Mouse (Mus musculus) intestine, postnatal 0 days (tissue): ENCODE results near the gene Aamdc. TPM values are rescaled to one million over a fixed set of nuclear protein-coding genes. Genes with fewer than 3 reads are reported as not detected.
A peak's percentile ranks its signal among the peaks of the same experiment; 100 is the strongest.

Experiments used
- ATAC-seq: fragments of 200-750 bp; cut with Nextera tagmentation; 2 replicates; pipeline ENCODE4 v1.8.0; 2017; ENCODE audit warnings: mild to moderate bottlenecking, moderate TSS enrichment, moderate library complexity
- H3K27ac ChIP-seq: fragments of 300-500 bp; sonication (generic); 2 replicates; pipeline ENCODE4 v1.5.1; 2014; ENCODE audit warnings: mild to moderate bottlenecking, low read depth, low read length, moderate library complexity
- H3K27me3 ChIP-seq: fragments of 300-500 bp; sonication (generic); replicated peaks from 2 replicates; pipeline ENCODE4 v1.6.1; 2014; ENCODE audit warnings: low read length, mixed read lengths; ENCODE audit not compliant: control insufficient read depth, insufficient read depth
- H3K36me3 ChIP-seq: fragments of 300-500 bp; sonication (generic); 2 replicates; pipeline ENCODE4 v1.6.1; 2014; ENCODE audit warnings: mild to moderate bottlenecking, moderate library complexity; ENCODE audit not compliant: control insufficient read depth, insufficient read depth
- H3K4me1 ChIP-seq: fragments of 300-500 bp; sonication (generic); replicated peaks from 2 replicates; pipeline ENCODE4 v1.6.1; 2014; ENCODE audit warnings: antibody characterized with exemption, low read length, mixed read lengths; ENCODE audit not compliant: control insufficient read depth, insufficient read depth
- H3K4me2 ChIP-seq: fragments of 300-500 bp; sonication (generic); replicated peaks from 2 replicates; pipeline ENCODE4 v1.6.1; 2014; ENCODE audit warnings: low read depth, mild to moderate bottlenecking, moderate library complexity
- H3K4me3 ChIP-seq: fragments of 300-500 bp; sonication (generic); 2 replicates; pipeline ENCODE4 v1.5.1; 2014; ENCODE audit warnings: low read depth, low read length
- H3K9ac ChIP-seq: fragments of 300-500 bp; sonication (generic); 2 replicates; pipeline ENCODE4 v1.6.1; 2014; ENCODE audit warnings: mild to moderate bottlenecking, low read depth, low read length
- H3K9me3 ChIP-seq: fragments of 300-500 bp; sonication (generic); 2 replicates; pipeline ENCODE4 v1.6.1; 2016; ENCODE audit warnings: mixed run types; ENCODE audit not compliant: control insufficient read depth
- CTCF ChIP-seq: sonication (generic); IDR thresholded peaks from 2 replicates; pipeline ENCODE4 v1.5.1; 2016; ENCODE audit warnings: low read depth, mild to moderate bottlenecking, control low read depth, antibody characterized with exemption, moderate library complexity
- whole genome bisulfite sequencing: fragments of 180-500 bp; shearing (Covaris S2); extraction: QIAGEN DNeasy Blood & Tissue Kit; methylation state at CpG from one replicate; pipeline ENCODE4 v1.1.7; 2014; 5-methylcytosine and 5-hydroxymethylcytosine counted together
- polyA plus RNA-seq: library from polyadenylated mRNA; unstranded; fragments of >200 nt; fragmentation: Nextera tagmentation; extraction: Ambion mirVana; gene quantifications from 2 replicates; pipeline ENCODE4 v1.2.1, GENCODE M21; 2015

Aamdc gene
- polyA plus RNA-seq, 1 experiment from 2014 or later = 86.8 TPM

DNA sequence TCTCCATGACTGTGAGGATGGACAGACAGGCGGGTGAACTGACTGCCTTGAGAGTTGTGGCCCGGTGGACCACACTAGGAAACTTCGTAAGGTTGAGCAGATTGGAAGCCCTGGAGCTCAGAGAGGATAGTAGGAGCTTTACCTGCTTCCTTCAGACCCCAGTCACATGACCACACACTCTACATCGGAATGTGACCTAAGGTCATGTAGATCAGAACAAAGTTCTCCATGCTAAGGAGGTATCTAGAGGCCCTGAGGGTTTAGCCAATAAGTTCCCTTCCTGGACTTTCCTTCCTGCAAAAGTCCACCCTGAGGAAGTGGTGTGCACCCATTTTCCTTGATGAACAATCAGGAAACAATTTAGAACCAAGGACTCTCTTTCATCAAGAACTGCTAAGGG lies 13.1 kb upstream of the Aamdc start:
- no peak for TF ChIP-seq CTCF
- Histone ChIP-seq H3K4me3 (no peak overlapping the region), H3K36me3 (no peaks in the 10 kb centered on the region), H3K27ac (no peak overlapping the region), H3K9ac (no peak overlapping the region), H3K4me1 (peaks cover 3% of the 10 kb centered on the region; the same call in 1 of the 2 replicates), H3K27me3 (no peaks in the 10 kb centered on the region), H3K9me3 (no peaks in the 10 kb centered on the region), H3K4me2 (no peak overlapping the region)
- 82% methylated on average over 4 of the region's 4 CpGs for WGBS
- no peak; the same call in 1 of the 2 replicates for ATAC-seq

DNA sequence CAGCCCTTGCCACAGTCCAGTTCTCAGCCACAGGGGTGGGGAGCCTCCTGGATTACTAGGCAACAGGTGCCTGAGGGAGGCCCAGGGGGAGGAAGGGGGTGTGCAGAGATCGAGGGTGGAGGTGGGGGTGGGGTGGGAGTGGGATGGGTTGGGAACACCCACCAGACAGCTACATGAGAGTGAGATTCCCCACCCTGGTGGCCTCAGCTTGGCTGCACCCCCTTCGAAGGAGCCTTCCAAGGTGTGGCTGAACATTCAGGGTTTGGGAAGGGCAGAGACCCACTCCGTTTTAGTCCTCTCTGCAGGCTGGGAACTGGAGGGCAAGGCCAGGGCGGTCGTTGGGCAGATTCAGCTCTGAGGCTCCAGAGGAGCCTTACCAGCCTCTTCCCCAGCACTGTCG lies 12.0 kb upstream of the Aamdc start:
- TF ChIP-seq CTCF = no peak
- WGBS = 51% methylated on average over 6 of the region's 6 CpGs
- H3K9me3 ChIP-seq = no peaks in the 10 kb centered on the region
- 0 out of 2 replicates have a peak overlapping the region, but pooled peaks have one; percentile 7 for H3K27ac ChIP-seq
- H3K4me2 ChIP-seq = no peak overlapping the region
- H3K4me1 ChIP-seq = peaks cover 3% of the 10 kb centered on the region; the same call in 1 of the 2 replicates
- H3K9ac ChIP-seq = no peak overlapping the region
- H3K27me3 ChIP-seq = no peaks in the 10 kb centered on the region
- ATAC-seq = no peak
- no peak overlapping the region for H3K4me3 ChIP-seq
- no peaks in the 10 kb centered on the region for H3K36me3 ChIP-seq

DNA sequence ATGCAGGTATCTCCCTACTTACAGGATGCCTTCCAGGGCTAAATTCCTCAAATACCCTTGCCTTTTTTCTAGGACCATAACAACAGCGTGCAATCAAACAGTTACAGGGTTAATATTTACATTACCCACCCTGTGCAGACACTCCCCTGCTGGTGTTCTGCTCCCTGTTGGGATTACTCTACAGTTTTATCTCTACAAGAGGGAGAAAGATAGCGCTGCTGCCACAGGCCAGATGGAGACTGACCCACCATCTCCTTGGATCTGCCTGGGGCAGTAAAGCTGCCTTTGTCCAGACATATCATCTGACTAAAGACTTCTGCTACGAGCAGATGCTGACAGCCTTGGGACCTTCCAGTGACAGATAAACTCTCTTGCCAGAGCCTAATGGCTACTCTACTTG lies 11.2 kb upstream of the Aamdc start:
- Histone ChIP-seq H3K27ac (no peak overlapping the region), H3K27me3 (no peaks in the 10 kb centered on the region), H3K4me2 (0 out of 2 replicates have a peak overlapping the region, but pooled peaks have one; percentile 3), H3K36me3 (no peaks in the 10 kb centered on the region), H3K9ac (no peak overlapping the region), H3K4me3 (no peak overlapping the region), H3K9me3 (no peaks in the 10 kb centered on the region), H3K4me1 (peaks cover 3% of the 10 kb centered on the region; the same call in 1 of the 2 replicates)
- no peak for TF ChIP-seq CTCF
- 13% methylated on average over 3 of the region's 3 CpGs for WGBS
- no peak for ATAC-seq

DNA sequence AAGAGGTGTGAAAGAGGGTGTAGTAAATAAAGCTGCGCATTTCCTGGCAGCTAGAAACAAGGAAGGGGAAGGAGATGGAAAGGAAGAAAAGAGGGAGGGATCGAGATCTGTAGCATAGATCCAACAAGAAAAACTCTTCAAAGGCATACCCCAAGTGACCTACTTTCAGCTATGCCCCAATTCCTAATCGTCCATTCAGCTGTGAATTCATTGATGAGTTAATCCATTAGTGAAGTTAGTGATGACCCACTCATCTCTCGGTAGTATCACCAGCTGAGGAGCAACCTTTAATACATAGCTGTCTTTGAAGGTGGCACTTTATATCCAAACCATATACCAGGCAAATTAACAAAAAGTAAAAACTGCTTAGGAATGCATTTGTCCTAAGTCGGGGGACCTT lies 9.2 kb upstream of the Aamdc start:
- H3K36me3 ChIP-seq = no peaks in the 10 kb centered on the region
- ATAC-seq = no peak
- TF ChIP-seq CTCF = no peak
- no peak overlapping the region for H3K27ac ChIP-seq
- H3K27me3 ChIP-seq = no peaks in the 10 kb centered on the region
- H3K4me1 ChIP-seq = peaks cover 3% of the 10 kb centered on the region; the same call in 1 of the 2 replicates
- no peaks in the 10 kb centered on the region for H3K9me3 ChIP-seq
- 76% methylated on average over 5 of the region's 5 CpGs for WGBS
- H3K4me3 ChIP-seq = no peak overlapping the region
- no peak overlapping the region for H3K9ac ChIP-seq
- no peak overlapping the region for H3K4me2 ChIP-seq

DNA sequence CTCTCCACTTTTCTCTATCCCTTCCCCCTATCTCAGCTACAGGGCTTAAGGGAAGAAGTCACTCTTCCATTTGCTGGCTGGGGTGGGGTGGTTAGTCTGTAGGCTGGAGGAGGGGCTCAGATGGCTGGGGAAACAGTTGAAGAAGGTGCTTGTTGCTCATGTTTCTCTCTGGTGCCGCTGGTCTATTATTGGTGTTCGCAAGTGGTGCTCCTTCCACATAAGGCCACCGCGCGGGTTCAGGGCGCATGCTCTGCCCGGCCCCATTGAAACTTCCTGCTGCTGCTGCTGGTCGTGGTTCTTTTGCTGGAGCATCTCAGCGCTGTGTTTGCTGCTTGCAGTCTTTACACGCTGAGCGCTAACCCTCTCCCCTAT lies 1.5 kb upstream of the Aamdc start:
- H3K9ac ChIP-seq = peak overlapping the region; percentile 79; the same call in 1 of the 2 replicates
- H3K4me3 ChIP-seq = peak overlapping the region; percentile 73
- H3K9me3 ChIP-seq = no peaks in the 10 kb centered on the region
- TF ChIP-seq CTCF = peak; percentile 47
- WGBS = under 1% methylated on average over 11 of the region's 11 CpGs
- no peaks in the 10 kb centered on the region for H3K27me3 ChIP-seq
- no peaks in the 10 kb centered on the region for H3K36me3 ChIP-seq
- H3K4me2 ChIP-seq = peak overlapping the region; percentile 82
- 0 out of 2 replicates have a peak, but pooled peaks cover 5% of the 10 kb centered on the region for H3K4me1 ChIP-seq
- ATAC-seq = peak; percentile 26; the same call in 1 of the 2 replicates
- peak overlapping the region; percentile 95 for H3K27ac ChIP-seq

DNA sequence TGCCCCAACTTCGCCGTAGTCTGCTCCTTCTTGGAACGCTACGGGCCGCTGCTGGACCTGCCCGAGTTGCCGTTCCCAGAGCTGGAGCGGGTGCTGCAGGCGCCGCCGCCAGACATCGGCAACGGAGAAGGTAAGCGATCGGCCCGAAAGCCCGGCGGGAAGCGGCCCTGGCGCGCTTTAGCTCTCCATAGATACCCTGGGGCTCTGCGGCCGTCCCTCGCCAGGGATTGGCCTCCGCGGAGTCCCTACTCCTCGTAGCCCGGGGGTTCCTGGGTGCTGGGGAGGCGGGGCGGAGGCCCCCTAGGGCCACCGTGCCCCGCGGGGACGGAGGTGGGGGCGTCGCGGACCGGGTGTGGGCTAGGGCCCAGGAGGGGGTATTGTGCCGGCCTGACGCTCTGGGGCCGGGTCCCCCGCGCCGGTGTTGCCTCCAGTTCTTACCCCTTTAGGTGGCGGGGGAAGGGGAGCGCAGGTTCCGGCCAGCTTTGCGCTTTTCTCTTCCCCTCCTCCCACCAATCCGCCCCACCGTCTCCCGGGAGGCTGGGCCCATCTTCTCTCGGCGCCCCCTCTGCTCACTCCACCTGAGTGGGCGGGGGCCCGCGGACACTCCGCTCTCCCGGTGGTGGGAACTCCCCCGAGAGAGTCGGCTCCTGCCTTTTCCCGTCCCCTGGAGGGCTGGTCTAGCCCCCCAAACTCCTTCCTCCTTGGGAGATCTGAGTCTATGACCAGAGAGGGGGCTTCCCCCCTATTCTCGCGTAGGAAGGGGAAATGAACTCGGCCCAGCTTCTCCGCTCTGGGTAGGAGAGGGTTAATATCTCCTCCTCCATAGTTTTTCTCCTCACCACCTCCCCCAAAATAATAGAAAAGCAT lies 912 bp upstream of the Aamdc start:
- Histone ChIP-seq H3K4me3 (peak overlapping the region; percentile 73), H3K4me2 (peak overlapping the region; percentile 82), H3K36me3 (peaks cover 5% of the 10 kb centered on the region), H3K27ac (peak overlapping the region; percentile 95), H3K4me1 (0 out of 2 replicates have a peak, but pooled peaks cover 5% of the 10 kb centered on the region), H3K27me3 (no peaks in the 10 kb centered on the region), H3K9me3 (no peaks in the 10 kb centered on the region), H3K9ac (peak overlapping the region; percentile 79)
- 1% methylated on average over 58 of the region's 65 CpGs for WGBS
- no peak for TF ChIP-seq CTCF
- ATAC-seq = peak; percentile 19
